Mouse (Mus musculus) limb, embryonic 11.5 days (tissue): ENCODE measurements around the gene Wfdc12. TPM values are rescaled to one million over a fixed set of nuclear protein-coding genes. Genes with fewer than 3 reads are reported as not detected.

ENCODE experiments used
- ATAC-seq: fragments of 200-750 bp; cut with Nextera tagmentation; 2 replicates; pipeline ENCODE4 v1.8.0; 2017; ENCODE audit warnings: low read depth; ENCODE audit not compliant: insufficient number of reproducible peaks, low FRiP score, low TSS enrichment
- DNase-seq: peaks from one replicate; pipeline ENCODE4 v3.0.0-alpha.2; 2015; ENCODE audit warnings: low spot score
- H3K27ac ChIP-seq: fragments of 300-500 bp; sonication (generic); replicated peaks from 2 replicates; pipeline ENCODE4 v1.5.1; 2014; ENCODE audit warnings: low read depth, mild to moderate bottlenecking, low read length
- H3K27me3 ChIP-seq: fragments of 300-500 bp; sonication (generic); 2 replicates; pipeline ENCODE4 v1.6.1; 2014; ENCODE audit warnings: mild to moderate bottlenecking, low read length, mixed read lengths; ENCODE audit not compliant: control insufficient read depth, insufficient read depth
- H3K36me3 ChIP-seq: fragments of 300-500 bp; sonication (generic); 2 replicates; pipeline ENCODE4 v1.6.1; 2014; ENCODE audit warnings: mild to moderate bottlenecking, low read length, moderate library complexity, mixed read lengths; ENCODE audit not compliant: control insufficient read depth, insufficient read depth
- H3K4me1 ChIP-seq: fragments of 300-500 bp; sonication (generic); 2 replicates; pipeline ENCODE4 v1.6.1; 2014; ENCODE audit warnings: low read length, mixed read lengths; ENCODE audit not compliant: control insufficient read depth, insufficient read depth
- H3K4me2 ChIP-seq: fragments of 300-500 bp; sonication (generic); 2 replicates; pipeline ENCODE4 v1.6.1; 2014; ENCODE audit warnings: low read depth, mild to moderate bottlenecking, moderate library complexity; ENCODE audit not compliant: severe bottlenecking
- H3K4me3 ChIP-seq: fragments of 300-500 bp; sonication (generic); 2 replicates; pipeline ENCODE4 v1.5.1; 2014; ENCODE audit warnings: low read depth, low read length
- H3K9ac ChIP-seq: fragments of 300-500 bp; sonication (generic); 2 replicates; pipeline ENCODE4 v1.6.1; 2014; ENCODE audit warnings: mild to moderate bottlenecking, low read length
- H3K9me3 ChIP-seq: fragments of 300-500 bp; sonication (generic); 2 replicates; pipeline ENCODE4 v1.6.1; 2016; ENCODE audit warnings: low read length; ENCODE audit not compliant: control insufficient read depth
- whole genome bisulfite sequencing: fragments of 180-500 bp; shearing (Covaris S2); extraction: QIAGEN DNeasy Blood & Tissue Kit; methylation state at CpG from one replicate; pipeline ENCODE4 v1.1.7; 2014; 5-methylcytosine and 5-hydroxymethylcytosine counted together
- polyA plus RNA-seq: library from polyadenylated mRNA; unstranded; fragments of >200 nt; fragmentation: Nextera tagmentation; extraction: Ambion mirVana; gene quantifications from 2 replicates; pipeline ENCODE4 v1.2.1, GENCODE M21; 2014

The Wfdc12 gene
- polyA plus RNA-seq, 1 experiment from 2014 or later, result not detected

DNA sequence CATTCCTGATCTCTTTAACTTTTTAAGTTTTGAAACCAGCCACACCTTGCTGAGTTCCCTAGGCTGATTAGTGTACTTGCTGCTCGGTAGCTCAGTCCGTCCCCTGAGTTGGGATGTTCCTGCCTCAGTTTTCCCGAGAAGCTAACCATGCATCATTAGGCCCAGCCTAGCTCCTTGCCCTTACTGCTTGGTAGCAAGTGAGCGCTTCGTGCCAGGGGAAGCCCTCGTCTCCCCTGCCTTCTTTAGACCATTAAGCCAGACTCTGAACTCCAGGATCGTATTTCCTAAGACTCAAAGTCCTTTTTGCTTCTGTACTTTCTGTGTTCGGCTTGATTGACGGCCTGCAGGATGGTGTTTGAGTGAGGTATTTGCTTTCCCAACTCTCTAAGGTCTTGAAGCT, 7.1 kb downstream of the Wfdc12 start:
- Histone ChIP-seq H3K27ac (no peak overlapping the region), H3K4me1 (no peaks in the 10 kb centered on the region), H3K9me3 (no peaks in the 10 kb centered on the region), H3K36me3 (no peaks in the 10 kb centered on the region), H3K27me3 (no peaks in the 10 kb centered on the region), H3K9ac (no peak overlapping the region), H3K4me2 (no peak overlapping the region), H3K4me3 (no peak overlapping the region)
- DNase-seq (no peak), ATAC-seq (no peak)
- 72% methylated on average over 9 of the region's 9 CpGs for WGBS

DNA sequence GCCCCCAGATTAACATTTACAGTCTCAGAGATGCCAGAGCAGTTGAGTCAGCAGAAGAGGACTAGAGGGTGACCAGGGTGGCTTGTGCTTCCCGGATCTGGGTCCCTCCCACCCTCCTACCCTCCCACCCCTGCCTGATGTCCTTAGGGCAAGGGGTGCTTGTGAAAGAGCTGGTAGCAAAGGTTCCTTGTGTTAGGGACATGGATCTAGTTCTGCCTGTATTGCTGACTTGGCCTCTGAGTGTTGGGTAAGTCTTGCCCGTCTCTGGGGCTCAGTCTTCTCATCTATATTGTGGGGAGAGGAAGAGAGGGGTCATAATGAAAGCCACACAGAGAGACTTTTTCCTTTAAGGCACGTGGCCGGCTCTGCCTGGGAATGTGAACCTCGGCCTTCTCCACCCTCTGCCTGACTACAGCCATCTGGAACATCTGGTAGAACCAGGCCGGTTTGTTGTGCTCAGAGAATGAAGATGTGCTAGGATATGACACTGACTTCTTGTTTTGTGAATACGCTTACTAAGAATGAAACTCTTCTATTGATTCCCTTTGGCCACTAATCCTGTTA, 7.6 kb downstream of the Wfdc12 start, which contains the start of gene Wfdc5:
Wfdc5 (minus strand) TSS at position 51 of the 564 bp plus-strand sequence.
- ATAC-seq, result no peak

DNA sequence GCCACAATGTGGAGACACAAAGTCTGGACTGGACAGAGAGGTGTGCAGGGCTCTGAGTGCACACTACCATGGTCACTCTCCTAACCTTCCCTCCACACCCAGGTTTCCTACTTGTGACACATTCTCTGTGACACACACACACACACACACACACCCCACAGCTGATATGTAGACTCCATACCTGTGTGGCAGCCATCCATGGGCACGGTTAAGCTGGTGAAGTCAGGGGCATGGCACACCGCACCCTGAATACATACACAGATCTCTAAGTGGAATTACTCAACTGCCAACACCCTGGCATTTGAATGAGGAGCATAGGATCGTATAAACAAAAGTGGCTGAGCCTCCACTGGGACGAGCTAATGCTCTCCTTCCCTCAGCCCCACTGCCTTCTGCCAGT, 9.6 kb downstream of the Wfdc12 start:
- Histone ChIP-seq H3K9me3 (no peaks in the 10 kb centered on the region), H3K27me3 (no peaks in the 10 kb centered on the region), H3K4me3 (no peak overlapping the region), H3K9ac (no peak overlapping the region), H3K4me1 (no peaks in the 10 kb centered on the region), H3K27ac (no peak overlapping the region), H3K36me3 (no peaks in the 10 kb centered on the region), H3K4me2 (no peak overlapping the region)
- ATAC-seq, result no peak
- 84% methylated on average over 4 of the region's 4 CpGs for WGBS
- no peak for DNase-seq

More for the DNA sequence above, 7.6 kb downstream of the Wfdc12 start, which contains the start of gene Wfdc5:
- no peaks in the 10 kb centered on the region for H3K36me3 ChIP-seq
- no peak within 1 kb of the TSS for H3K4me3 ChIP-seq
- no peaks in the 10 kb centered on the region for H3K27me3 ChIP-seq
- H3K4me2 ChIP-seq, result no peak within 1 kb of the TSS
- H3K27ac ChIP-seq, result no peak within 1 kb of the TSS
- no peaks in the 10 kb centered on the region for H3K4me1 ChIP-seq
- no peak within 1 kb of the TSS for H3K9ac ChIP-seq
- H3K9me3 ChIP-seq, result no peaks in the 10 kb centered on the region
- DNase-seq, result no peak
- 74% methylated on average over 7 of the region's 7 CpGs for WGBS

DNA sequence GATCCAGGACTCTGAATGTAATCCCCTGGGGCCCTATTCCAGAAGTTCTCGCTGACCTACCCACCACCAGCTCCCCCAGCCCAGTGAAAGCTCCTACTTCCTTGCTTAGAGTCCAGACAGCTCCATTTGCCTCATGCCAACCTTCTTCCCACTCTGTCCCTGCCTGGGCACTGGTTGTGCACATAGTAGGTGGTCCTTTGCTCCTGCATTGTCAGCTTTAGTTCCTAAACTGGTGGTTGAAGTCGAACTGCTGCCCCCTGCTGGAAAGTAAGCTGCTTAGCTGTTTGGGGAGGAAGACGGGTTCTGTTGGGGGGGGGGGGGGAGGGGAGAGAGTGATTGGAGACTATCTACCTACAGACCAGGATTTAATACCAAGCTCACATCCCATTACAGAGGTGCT, 10.3 kb downstream of the Wfdc12 start:
- ATAC-seq, result no peak

DNA sequence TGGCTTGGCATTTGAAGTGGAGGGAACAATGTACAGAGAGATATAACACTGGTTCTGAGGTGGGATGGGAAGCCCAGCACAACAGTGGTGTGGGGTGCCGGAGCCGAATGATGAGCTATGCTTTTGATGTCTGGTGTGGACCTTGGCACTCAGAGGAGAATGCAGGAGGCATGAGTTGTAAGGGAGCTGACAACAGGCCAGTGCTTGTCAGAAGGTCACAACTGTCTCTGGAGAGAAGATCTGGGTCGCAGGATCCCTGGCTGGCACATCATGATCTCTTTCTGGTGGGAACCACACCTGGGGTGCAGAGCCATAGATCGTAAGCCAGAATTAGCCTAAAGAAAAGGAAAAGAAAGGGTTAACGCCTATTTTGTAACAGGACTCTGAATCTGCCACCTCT, 12.6 kb downstream of the Wfdc12 start:
- H3K9ac ChIP-seq, result no peak overlapping the region
- WGBS, result 76% methylated on average over 5 of the region's 5 CpGs
- no peak overlapping the region for H3K27ac ChIP-seq
- no peak overlapping the region for H3K4me2 ChIP-seq
- no peak overlapping the region for H3K4me3 ChIP-seq
- H3K9me3 ChIP-seq, result no peaks in the 10 kb centered on the region
- no peaks in the 10 kb centered on the region for H3K4me1 ChIP-seq
- DNase-seq (no peak), ATAC-seq (no peak)
- H3K36me3 ChIP-seq, result no peaks in the 10 kb centered on the region
- H3K27me3 ChIP-seq, result peaks cover 5% of the 10 kb centered on the region

More for the DNA sequence above, 10.3 kb downstream of the Wfdc12 start:
- H3K27ac ChIP-seq, result no peak overlapping the region
- H3K4me3 ChIP-seq, result no peak overlapping the region
- 36% methylated on average over 3 of the region's 3 CpGs for WGBS
- no peaks in the 10 kb centered on the region for H3K9me3 ChIP-seq
- no peak for DNase-seq
- H3K36me3 ChIP-seq, result no peaks in the 10 kb centered on the region
- no peak overlapping the region for H3K9ac ChIP-seq
- no peaks in the 10 kb centered on the region for H3K4me1 ChIP-seq
- no peaks in the 10 kb centered on the region for H3K27me3 ChIP-seq
- no peak overlapping the region for H3K4me2 ChIP-seq

DNA sequence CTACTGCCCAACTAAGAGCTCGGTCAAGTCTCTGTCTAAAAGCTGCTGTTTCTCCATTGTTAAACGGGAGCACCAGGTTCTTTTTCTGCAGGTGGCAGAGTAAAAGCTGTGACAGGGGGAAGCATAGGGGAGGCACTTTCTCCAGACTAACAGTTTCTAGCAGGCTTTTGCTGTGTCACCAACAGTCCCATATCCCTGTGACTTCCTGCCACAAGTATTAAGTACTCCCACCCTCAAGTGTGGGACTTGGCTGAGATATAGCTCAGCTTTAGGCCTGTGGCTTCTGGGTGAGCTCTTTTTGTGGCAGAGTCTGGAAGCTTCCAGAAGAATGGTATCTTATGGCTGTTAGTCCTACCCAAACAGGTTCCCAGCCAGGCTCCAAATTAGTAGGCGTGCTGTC, 14.6 kb downstream of the Wfdc12 start:
- Histone ChIP-seq H3K36me3 (no peaks in the 10 kb centered on the region), H3K4me3 (no peak overlapping the region), H3K9ac (no peak overlapping the region), H3K9me3 (no peaks in the 10 kb centered on the region), H3K4me1 (peaks cover 2% of the 10 kb centered on the region; the same call in 1 of the 2 replicates), H3K27ac (no peak overlapping the region), H3K4me2 (no peak overlapping the region), H3K27me3 (peaks cover 16% of the 10 kb centered on the region)
- no peak for DNase-seq
- WGBS, result 77% methylated on average over 3 of the region's 3 CpGs
- ATAC-seq, result no peak

DNA sequence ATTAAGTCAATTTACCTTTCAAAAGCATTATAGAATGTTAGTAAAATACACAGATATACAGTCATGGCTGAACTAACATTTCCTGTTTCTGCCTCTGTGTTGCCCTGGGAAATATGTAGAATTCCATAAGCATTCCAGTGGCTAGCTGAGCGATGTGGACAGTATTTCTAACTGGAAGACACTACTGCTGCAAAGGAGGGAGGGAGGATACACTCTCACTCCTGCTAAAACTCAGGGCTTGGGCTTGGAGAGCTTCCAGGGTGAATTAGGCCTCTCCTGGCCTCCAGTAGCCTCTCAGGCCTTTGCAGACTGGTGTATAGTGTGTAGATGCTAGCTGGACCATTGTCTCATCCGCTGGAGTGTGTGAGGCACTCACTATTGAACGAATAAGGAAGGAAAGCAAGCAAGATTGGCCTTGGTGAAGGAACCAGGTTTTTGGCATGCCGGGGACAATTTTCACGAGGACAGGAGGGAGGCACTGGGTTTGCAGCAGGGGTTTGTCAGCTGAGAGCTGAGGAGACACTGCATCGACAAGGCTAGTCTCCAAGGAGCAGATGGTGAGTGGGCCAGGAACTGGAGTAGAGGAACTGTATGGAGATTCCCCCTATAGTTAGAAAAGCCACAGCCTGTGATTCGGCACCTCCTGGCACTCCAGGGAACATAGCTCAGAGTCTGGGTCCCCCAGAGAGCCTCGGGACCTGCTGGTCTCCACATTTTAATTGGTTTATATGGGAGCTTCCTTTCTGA, 15.6 kb downstream of the Wfdc12 start:
- no peak overlapping the region for H3K4me3 ChIP-seq
- peaks cover 27% of the 10 kb centered on the region for H3K27me3 ChIP-seq
- H3K4me1 ChIP-seq, result peaks cover 5% of the 10 kb centered on the region; the same call in 1 of the 2 replicates
- no peaks in the 10 kb centered on the region for H3K9me3 ChIP-seq
- H3K9ac ChIP-seq, result no peak overlapping the region
- H3K4me2 ChIP-seq, result no peak overlapping the region
- DNase-seq, result no peak
- H3K36me3 ChIP-seq, result no peaks in the 10 kb centered on the region
- WGBS, result 72% methylated on average over 8 of the region's 8 CpGs
- no peak for ATAC-seq
- H3K27ac ChIP-seq, result no peak overlapping the region

DNA sequence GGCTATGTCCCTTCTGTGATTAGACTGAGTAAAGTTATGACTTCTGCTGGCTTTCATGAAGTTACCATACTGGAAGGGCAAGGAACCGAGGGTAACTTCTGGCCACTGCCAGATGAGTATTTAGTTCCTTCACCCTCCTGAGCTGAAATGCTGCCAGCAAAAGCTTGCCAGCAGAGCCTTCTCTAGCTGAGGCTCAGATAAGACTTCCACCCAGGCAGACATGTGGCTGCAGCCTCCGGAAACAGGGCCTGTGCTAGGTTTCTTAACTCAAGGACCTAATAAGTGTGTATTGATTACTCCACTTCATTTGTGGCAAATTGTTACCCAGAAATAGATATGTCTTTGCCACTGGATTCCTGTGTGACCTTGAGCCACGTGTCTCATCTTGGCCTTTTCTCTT, 17.0 kb downstream of the Wfdc12 start:
- Histone ChIP-seq H3K36me3 (no peaks in the 10 kb centered on the region), H3K27ac (no peak overlapping the region), H3K4me3 (no peak overlapping the region), H3K27me3 (peaks cover 41% of the 10 kb centered on the region), H3K4me2 (no peak overlapping the region), H3K9ac (no peak overlapping the region), H3K9me3 (no peaks in the 10 kb centered on the region), H3K4me1 (peaks cover 8% of the 10 kb centered on the region; the same call in 1 of the 2 replicates)
- 82% methylated on average over 3 of the region's 3 CpGs for WGBS
- DNase-seq (no peak), ATAC-seq (no peak)
